Mouse (Mus musculus) myocyte (in vitro differentiated cells): ENCODE results near the gene Cbx7. TPM values are rescaled to one million over a fixed set of nuclear protein-coding genes. Genes with fewer than 3 reads are reported as not detected.

ENCODE experiments used
- H3K27me3 ChIP-seq: one replicate; pipeline ENCODE4 v1.6.1; 2011; ENCODE audit not compliant: control insufficient read depth, insufficient read depth, insufficient read length
- H3K36me3 ChIP-seq: one replicate; pipeline ENCODE4 v1.6.1; 2011; ENCODE audit not compliant: control insufficient read depth, insufficient read depth
- H3K4me2 ChIP-seq: one replicate; pipeline ENCODE4 v1.6.1; 2011; ENCODE audit warnings: low read depth, control low read depth
- H3K4me3 ChIP-seq: one replicate; pipeline ENCODE4 v1.5.1; 2011; ENCODE audit warnings: mild to moderate bottlenecking, control low read depth, moderate library complexity
- H3K79me2 ChIP-seq: one replicate; pipeline ENCODE4 v1.6.1; 2011; ENCODE audit not compliant: control insufficient read depth, insufficient read depth
- H3ac ChIP-seq: one replicate; pipeline ENCODE4 v1.6.1; 2011; ENCODE audit not compliant: control insufficient read depth, insufficient read length
- CEBPB ChIP-seq: IDR thresholded peaks from 2 replicates; pipeline ENCODE4 v1.6.1; 2011; ENCODE audit warnings: mild to moderate bottlenecking, moderate library complexity; ENCODE audit not compliant: poor library complexity, insufficient read depth, severe bottlenecking
- E2F4 ChIP-seq: IDR thresholded peaks from one replicate; pipeline ENCODE4 v1.6.1; 2011; ENCODE audit warnings: mild to moderate bottlenecking, control low read depth, moderate library complexity; ENCODE audit not compliant: insufficient read depth
- MAX ChIP-seq: IDR thresholded peaks from one replicate; pipeline ENCODE4 v1.6.1; 2011; ENCODE audit warnings: low read depth, mild to moderate bottlenecking, control low read depth
- MYOD1 ChIP-seq, 3 experiments: IDR thresholded peaks; one replicate each; pipeline ENCODE4 v1.6.1; 2011; ENCODE audit warnings: control low read depth in 2 of 3, low read depth in 2 of 3, mild to moderate bottlenecking in 2 of 3, moderate library complexity in 1 of 3; ENCODE audit not compliant: insufficient read length in 2 of 3, control insufficient read depth in 1 of 3
- MYOG ChIP-seq, 3 experiments: IDR thresholded peaks; one replicate each; pipeline ENCODE4 v1.6.1; 2011; ENCODE audit warnings: control low read depth in 2 of 3, low read depth in 2 of 3, mild to moderate bottlenecking in 2 of 3; ENCODE audit not compliant: insufficient read length in 2 of 3, control insufficient read depth in 1 of 3, insufficient read depth in 1 of 3
- POLR2A ChIP-seq: IDR thresholded peaks from one replicate; pipeline ENCODE4 v1.6.1; 2011; ENCODE audit warnings: low read depth, mild to moderate bottlenecking, control low read depth, moderate library complexity; ENCODE audit not compliant: insufficient read length
- POLR2AphosphoS2 ChIP-seq: IDR thresholded peaks from one replicate; pipeline ENCODE4 v1.6.1; 2011; ENCODE audit warnings: low read depth, control low read depth; ENCODE audit not compliant: insufficient read length
- REST ChIP-seq: IDR thresholded peaks from one replicate; pipeline ENCODE4 v1.6.1; 2011; ENCODE audit warnings: mild to moderate bottlenecking, control low read depth, moderate library complexity; ENCODE audit not compliant: insufficient read depth, insufficient read length
- SRF ChIP-seq: IDR thresholded peaks from one replicate; pipeline ENCODE4 v1.6.1; 2011; ENCODE audit warnings: low read depth; ENCODE audit not compliant: control insufficient read depth, insufficient read length
- TCF12 ChIP-seq: IDR thresholded peaks from one replicate; pipeline ENCODE4 v1.6.1; 2011; ENCODE audit warnings: mild to moderate bottlenecking, control low read depth; ENCODE audit not compliant: poor library complexity, insufficient read depth, severe bottlenecking
- TCF3 ChIP-seq: IDR thresholded peaks from one replicate; pipeline ENCODE4 v1.6.1; 2011; ENCODE audit warnings: low read depth, control low read depth; ENCODE audit not compliant: insufficient read length
- USF1 ChIP-seq: IDR thresholded peaks from one replicate; pipeline ENCODE4 v1.6.1; 2011; ENCODE audit warnings: low read depth, mild to moderate bottlenecking, control low read depth, moderate library complexity
- polyA plus RNA-seq: library from polyadenylated mRNA; unstranded; fragments of >200 nt; fragmentation: generic; extraction: Trizol; gene quantifications from one replicate; pipeline ENCODE4 v1.2.1, GENCODE M21; 2012; ENCODE audit warnings: missing spikeins

Cbx7 gene
- polyA plus RNA-seq, 1 experiment: 4.7 TPM

DNA sequence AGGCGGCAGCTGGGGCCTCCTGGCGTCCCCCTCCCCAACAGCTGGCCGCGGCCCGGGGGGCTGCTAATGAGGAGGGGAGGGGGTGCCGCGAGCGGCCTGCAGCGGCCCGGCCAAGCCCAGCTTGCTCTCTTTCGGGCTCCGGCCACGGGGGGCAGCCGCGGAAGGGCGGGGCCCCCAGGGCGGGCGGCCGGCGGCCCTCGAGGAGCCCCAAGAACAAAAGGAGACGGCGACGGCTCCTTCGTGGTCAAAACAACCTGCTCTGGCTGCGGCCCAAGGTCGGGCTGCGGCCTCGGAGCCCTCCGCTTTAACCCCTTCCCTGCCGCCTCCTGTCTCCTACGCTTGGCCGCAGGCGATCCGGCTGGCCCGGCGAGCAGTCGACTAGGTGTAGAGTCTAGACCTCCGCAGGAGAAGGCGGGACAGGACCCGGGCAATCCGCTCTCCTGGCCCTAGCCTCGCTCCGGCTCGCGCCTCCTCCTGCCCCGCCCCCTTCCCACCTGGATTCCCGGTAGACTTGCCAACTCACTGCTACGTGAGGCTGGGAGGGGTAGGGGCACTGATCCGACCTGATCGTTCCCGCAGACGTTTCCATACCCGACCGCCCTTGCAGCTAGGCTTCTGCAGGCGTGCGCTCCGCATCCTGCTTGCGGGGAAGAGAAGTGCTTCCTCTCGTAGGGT lies 41.7 kb upstream of the Cbx7 start:
- peak overlapping the region; percentile 44 for H3ac ChIP-seq
- H3K27me3 ChIP-seq: no peaks in the 10 kb centered on the region
- H3K36me3 ChIP-seq: no peaks in the 10 kb centered on the region
- peaks cover 53% of the 10 kb centered on the region for H3K79me2 ChIP-seq
- TF ChIP-seq MYOG (IDR thresholded peaks at IDR 0.05; ENCODE audit: control insufficient read depth in 1 of 3, insufficient read depth in 1 of 3, insufficient read length in 2 of 3, low read depth in 2 of 3) (peak in 1 of 3 experiments; percentile 1), MYOD1 (IDR thresholded peaks at IDR 0.05; ENCODE audit: control insufficient read depth in 1 of 3, insufficient read length in 2 of 3, low read depth in 2 of 3) (peak in 1 of 3 experiments; percentile 42), POLR2A (no peak)
- peak overlapping the region; percentile 92 for H3K4me3 ChIP-seq
- peak overlapping the region; percentile 93 for H3K4me2 ChIP-seq

DNA sequence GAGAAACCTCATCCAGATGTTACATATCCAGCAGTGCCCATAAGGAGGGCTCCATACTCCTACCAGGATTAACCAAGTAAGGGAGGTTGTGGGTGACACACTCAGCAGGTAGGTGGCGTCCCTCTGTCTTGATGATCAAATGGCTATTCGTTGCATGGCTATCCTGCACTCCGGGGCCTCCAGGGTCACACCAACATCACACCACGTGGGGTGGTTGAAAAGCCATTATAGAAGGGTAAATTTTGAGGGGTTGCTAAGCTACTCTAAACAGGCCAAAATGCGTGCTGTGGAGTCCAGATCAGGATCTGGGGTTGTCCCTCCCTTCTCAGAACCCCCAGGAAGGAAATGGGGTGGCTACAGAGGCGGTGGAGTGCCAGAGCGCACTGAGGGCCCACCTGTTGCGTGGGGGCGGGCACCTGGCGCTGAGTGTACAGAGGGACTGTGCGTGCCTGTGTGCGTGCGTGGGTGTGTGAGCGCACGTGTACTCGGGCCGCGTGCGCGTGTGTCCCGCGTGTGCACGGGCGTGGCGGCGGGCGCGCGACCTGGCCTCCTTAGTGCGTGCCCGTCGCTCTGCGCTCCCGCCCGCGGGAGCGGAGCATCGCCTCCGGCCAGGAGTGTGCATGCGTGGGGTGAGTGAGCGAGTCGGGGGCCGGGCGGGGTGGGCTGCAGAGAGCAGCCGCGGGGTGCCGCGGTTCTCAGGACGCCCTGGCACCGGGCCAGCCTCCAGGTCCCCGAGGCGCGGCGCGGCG lies 41.0 kb upstream of the Cbx7 start:
- H3K27me3 ChIP-seq: no peaks in the 10 kb centered on the region
- H3K79me2 ChIP-seq: peaks cover 61% of the 10 kb centered on the region
- peak in 2 of 3 experiments; percentile 95 to 97 for TF ChIP-seq MYOG (IDR thresholded peaks at IDR 0.05; ENCODE audit: control insufficient read depth in 1 of 3, insufficient read depth in 1 of 3, insufficient read length in 2 of 3, low read depth in 2 of 3)
- peak; percentile 89 for TF ChIP-seq TCF3
- TF ChIP-seq SRF: no peak
- peak; percentile 21 for TF ChIP-seq USF1
- TF ChIP-seq POLR2AphosphoS2: peak; percentile 80
- no peak for TF ChIP-seq E2F4
- TF ChIP-seq REST: no peak
- TF ChIP-seq MAX: no peak
- peak; percentile 50 for TF ChIP-seq POLR2A
- TF ChIP-seq CEBPB: no peak
- peak; percentile 22 for TF ChIP-seq TCF12
- TF ChIP-seq MYOD1 (IDR thresholded peaks at IDR 0.05; ENCODE audit: control insufficient read depth in 1 of 3, insufficient read length in 2 of 3, low read depth in 2 of 3): peak in 2 of 3 experiments; percentile 97 to 98
- no peaks in the 10 kb centered on the region for H3K36me3 ChIP-seq
- peak overlapping the region; percentile 93 for H3K4me2 ChIP-seq
- peak overlapping the region; percentile 44 for H3ac ChIP-seq
- peak overlapping the region; percentile 92 for H3K4me3 ChIP-seq

DNA sequence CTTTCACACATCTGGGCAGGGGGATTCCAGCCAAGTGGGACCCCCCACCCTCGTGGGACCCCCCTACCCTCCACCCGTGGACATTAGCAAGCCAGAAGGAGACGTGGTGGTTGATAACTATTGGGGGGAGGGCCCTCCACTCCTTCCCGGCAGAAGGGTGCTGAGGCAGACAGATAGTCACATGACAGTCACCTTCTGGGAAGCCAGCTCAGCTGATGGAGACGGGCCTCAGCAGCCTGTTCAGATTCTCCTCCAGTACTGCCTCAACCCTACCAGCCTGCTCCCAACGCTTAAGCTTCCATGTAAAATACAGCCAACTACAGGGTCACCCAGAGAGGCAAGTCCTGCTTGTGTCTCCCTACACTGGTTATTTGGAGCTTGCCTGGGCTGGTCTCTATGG lies 40.3 kb upstream of the Cbx7 start:
- TF ChIP-seq MAX (no peak), TCF12 (no peak), POLR2A (no peak), POLR2AphosphoS2 (no peak), MYOG (IDR thresholded peaks at IDR 0.05; ENCODE audit: control insufficient read depth in 1 of 3, insufficient read depth in 1 of 3, insufficient read length in 2 of 3, low read depth in 2 of 3) (no peak), SRF (no peak), E2F4 (no peak), REST (no peak), CEBPB (no peak), MYOD1 (IDR thresholded peaks at IDR 0.05; ENCODE audit: control insufficient read depth in 1 of 3, insufficient read length in 2 of 3, low read depth in 2 of 3) (no peak), TCF3 (no peak), USF1 (no peak)
- Histone ChIP-seq H3K79me2 (peaks cover 65% of the 10 kb centered on the region), H3K36me3 (no peaks in the 10 kb centered on the region), H3K27me3 (no peaks in the 10 kb centered on the region), H3K4me3 (peak overlapping the region; percentile 92), H3ac (no peak overlapping the region), H3K4me2 (peak overlapping the region; percentile 93)

DNA sequence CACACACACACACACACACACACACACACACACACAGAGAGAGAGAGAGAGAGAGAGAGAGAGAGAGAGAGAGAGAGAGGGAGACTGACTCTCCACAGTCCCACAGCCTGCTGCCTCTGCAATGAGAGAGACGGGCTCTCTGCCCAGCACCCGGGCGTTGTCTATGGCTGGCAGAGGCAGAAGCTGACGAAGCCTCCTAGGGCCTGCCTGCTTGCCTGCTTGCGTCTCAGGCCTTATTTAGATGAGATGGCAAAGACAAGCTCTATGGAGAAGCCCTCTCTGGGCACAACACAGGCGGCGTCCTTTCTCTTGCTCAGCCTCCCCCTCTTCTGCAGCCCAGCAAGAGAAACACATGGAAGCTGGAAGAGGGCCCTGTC lies 39.3 kb upstream of the Cbx7 start:
- Histone ChIP-seq H3K27me3 (no peaks in the 10 kb centered on the region), H3K36me3 (no peaks in the 10 kb centered on the region), H3K79me2 (peaks cover 74% of the 10 kb centered on the region), H3K4me2 (peak overlapping the region; percentile 39), H3K4me3 (no peak overlapping the region), H3ac (no peak overlapping the region)
- TF ChIP-seq REST (no peak), POLR2AphosphoS2 (no peak), MYOD1 (IDR thresholded peaks at IDR 0.05; ENCODE audit: control insufficient read depth in 1 of 3, insufficient read length in 2 of 3, low read depth in 2 of 3) (no peak), MYOG (IDR thresholded peaks at IDR 0.05; ENCODE audit: control insufficient read depth in 1 of 3, insufficient read depth in 1 of 3, insufficient read length in 2 of 3, low read depth in 2 of 3) (no peak)
